Mouse (Mus musculus) forebrain, postnatal 0 days (tissue): ENCODE results near the gene Fam89b. TPM values are rescaled to one million over a fixed set of nuclear protein-coding genes. Genes with fewer than 3 reads are reported as not detected.

ENCODE experiments used
- ATAC-seq: fragments of 200-750 bp; cut with Nextera tagmentation; 2 replicates; pipeline ENCODE4 v1.8.0; 2017; ENCODE audit warnings: mild to moderate bottlenecking, moderate library complexity
- DNase-seq: peaks from one replicate; pipeline ENCODE4 v3.0.0-alpha.2; 2015
- H3K27ac ChIP-seq: fragments of 300-500 bp; sonication (generic); 2 replicates; pipeline ENCODE4 v1.5.1; 2014; ENCODE audit warnings: low read depth, mild to moderate bottlenecking, antibody characterized with exemption, low read length, moderate library complexity, mixed read lengths
- H3K27me3 ChIP-seq: fragments of 300-500 bp; sonication (generic); 2 replicates; pipeline ENCODE4 v1.6.1; 2014; ENCODE audit warnings: mild to moderate bottlenecking, low read length, mixed read lengths; ENCODE audit not compliant: insufficient read depth
- H3K36me3 ChIP-seq: fragments of 300-500 bp; sonication (generic); 2 replicates; pipeline ENCODE4 v1.6.1; 2014; ENCODE audit warnings: mild to moderate bottlenecking, moderate library complexity; ENCODE audit not compliant: insufficient read depth
- H3K4me1 ChIP-seq: fragments of 300-500 bp; sonication (generic); 2 replicates; pipeline ENCODE4 v1.6.1; 2014; ENCODE audit warnings: antibody characterized with exemption; ENCODE audit not compliant: insufficient read depth
- H3K4me2 ChIP-seq: fragments of 300-500 bp; sonication (generic); 2 replicates; pipeline ENCODE4 v1.6.1; 2014; ENCODE audit warnings: low read depth, mild to moderate bottlenecking, moderate library complexity
- H3K4me3 ChIP-seq: fragments of 300-500 bp; sonication (generic); 2 replicates; pipeline ENCODE4 v1.5.1; 2014; ENCODE audit warnings: low read depth, low read length, mixed read lengths
- H3K9ac ChIP-seq: fragments of 300-500 bp; sonication (generic); 2 replicates; pipeline ENCODE4 v1.6.1; 2014; ENCODE audit warnings: mild to moderate bottlenecking
- H3K9me3 ChIP-seq: fragments of 300-500 bp; sonication (generic); 2 replicates; pipeline ENCODE4 v1.6.1; 2016; ENCODE audit warnings: low read length
- CTCF ChIP-seq: sonication (generic); IDR thresholded peaks from 2 replicates; pipeline ENCODE4 v1.5.1; 2016; ENCODE audit warnings: antibody characterized with exemption, control low read depth, low read depth
- WGBS: fragments of 180-500 bp; shearing (Covaris S2); extraction: QIAGEN DNeasy Blood & Tissue Kit; methylation state at CpG from one replicate; pipeline ENCODE4 v1.1.7; 2014; 5-methylcytosine and 5-hydroxymethylcytosine counted together
- polyA plus RNA-seq: library from polyadenylated mRNA; unstranded; fragments of >200 nt; fragmentation: Nextera tagmentation; extraction: Ambion mirVana; gene quantifications from 2 replicates; pipeline ENCODE4 v1.2.1, GENCODE M21; 2015
- total RNA-seq: library from RNA; depleted of rRNA; stranded (reverse); fragments of >200 nt; gene quantifications from 2 replicates; pipeline ENCODE4 v1.2.3, GENCODE M21; 2014

Fam89b gene
- total and polyA plus RNA-seq, 2 experiments from 2014 or later, result 165 to 169 TPM

- no peaks in the 10 kb centered on the region for H3K4me1 ChIP-seq
- no peak overlapping the region for H3K4me3 ChIP-seq
- no peak for TF ChIP-seq CTCF
- peaks cover 61% of the 10 kb centered on the region for H3K36me3 ChIP-seq
- H3K27ac ChIP-seq, result no peak overlapping the region
- H3K9me3 ChIP-seq, result no peaks in the 10 kb centered on the region
- no peak overlapping the region for H3K9ac ChIP-seq
- no peak for ATAC-seq
- H3K4me2 ChIP-seq, result no peak overlapping the region
- WGBS, result 90% methylated on average over 14 of the region's 14 CpGs
- DNase-seq, result no peak
- peaks cover 7% of the 10 kb centered on the region for H3K27me3 ChIP-seq
These were observed 29.5 kb upstream of the Fam89b start for GRCm38 (mm10) chr19:5758878-5759403.

- ATAC-seq (peak; percentile 19; the same call in 1 of the 2 replicates), DNase-seq (no peak)
- 22% methylated on average over 36 of the region's 36 CpGs for WGBS
- Histone ChIP-seq H3K36me3 (peaks cover 48% of the 10 kb centered on the region), H3K4me1 (no peaks in the 10 kb centered on the region), H3K9me3 (no peaks in the 10 kb centered on the region), H3K9ac (peak overlapping the region; percentile 31; the same call in 1 of the 2 replicates), H3K4me3 (0 out of 2 replicates have a peak overlapping the region, but pooled peaks have one; percentile 4), H3K27me3 (peaks cover 7% of the 10 kb centered on the region), H3K4me2 (peak overlapping the region; percentile 34), H3K27ac (no peak overlapping the region)
- TF ChIP-seq CTCF, result no peak
These were observed 27.7 kb upstream of the Fam89b start for GRCm38 (mm10) chr19:5756991-5757636.

GRCm38 (mm10) chr19:5756321-5756985 lies 27.0 kb upstream of the Fam89b start:
- peaks cover 43% of the 10 kb centered on the region for H3K36me3 ChIP-seq
- DNase-seq (peak; percentile 56), ATAC-seq (peak; percentile 79)
- WGBS, result 11% methylated on average over 27 of the region's 29 CpGs
- H3K27me3 ChIP-seq, result peaks cover 7% of the 10 kb centered on the region
- peak overlapping the region; percentile 31; the same call in 1 of the 2 replicates for H3K9ac ChIP-seq
- no peaks in the 10 kb centered on the region for H3K4me1 ChIP-seq
- no peak overlapping the region for H3K27ac ChIP-seq
- no peaks in the 10 kb centered on the region for H3K9me3 ChIP-seq
- H3K4me2 ChIP-seq, result peak overlapping the region; percentile 34
- no peak for TF ChIP-seq CTCF
- H3K4me3 ChIP-seq, result 0 out of 2 replicates have a peak overlapping the region, but pooled peaks have one; percentile 4

GRCm38 (mm10) chr19:5751742-5752141 lies 22.3 kb upstream of the Fam89b start:
- WGBS, result 10% methylated on average over 20 of the region's 20 CpGs
- no peaks in the 10 kb centered on the region for H3K27me3 ChIP-seq
- H3K4me1 ChIP-seq, result 0 out of 2 replicates have a peak, but pooled peaks cover 2% of the 10 kb centered on the region
- no peak for DNase-seq
- no peaks in the 10 kb centered on the region for H3K36me3 ChIP-seq
- no peak overlapping the region for H3K9ac ChIP-seq
- no peak for TF ChIP-seq CTCF
- no peaks in the 10 kb centered on the region for H3K9me3 ChIP-seq
- no peak overlapping the region for H3K4me3 ChIP-seq
- peak; percentile 54 for ATAC-seq
- H3K4me2 ChIP-seq, result no peak overlapping the region
- no peak overlapping the region for H3K27ac ChIP-seq

GRCm38 (mm10) chr19:5750951-5751350 lies 21.5 kb upstream of the Fam89b start:
- no peak overlapping the region for H3K9ac ChIP-seq
- no peak overlapping the region for H3K4me2 ChIP-seq
- 0 out of 2 replicates have a peak, but pooled peaks cover 8% of the 10 kb centered on the region for H3K4me1 ChIP-seq
- no peak overlapping the region for H3K4me3 ChIP-seq
- H3K27me3 ChIP-seq, result no peaks in the 10 kb centered on the region
- H3K36me3 ChIP-seq, result no peaks in the 10 kb centered on the region; the same call in 1 of the 2 replicates
- TF ChIP-seq CTCF, result no peak
- ATAC-seq, result no peak
- no peak for DNase-seq
- H3K27ac ChIP-seq, result no peak overlapping the region
- no peaks in the 10 kb centered on the region for H3K9me3 ChIP-seq
- WGBS, result 16% methylated on average over 22 of the region's 22 CpGs

GRCm38 (mm10) chr19:5749476-5749875 lies 20.0 kb upstream of the Fam89b start:
- ATAC-seq (no peak), DNase-seq (no peak)
- Histone ChIP-seq H3K27me3 (no peaks in the 10 kb centered on the region), H3K9me3 (no peaks in the 10 kb centered on the region), H3K27ac (no peak overlapping the region), H3K4me1 (0 out of 2 replicates have a peak, but pooled peaks cover 14% of the 10 kb centered on the region), H3K4me3 (no peak overlapping the region), H3K36me3 (no peaks in the 10 kb centered on the region; the same call in 1 of the 2 replicates), H3K4me2 (no peak overlapping the region), H3K9ac (no peak overlapping the region)
- no peak for TF ChIP-seq CTCF
- 63% methylated on average over 6 of the region's 6 CpGs for WGBS
